Mouse (Mus musculus) limb, embryonic 15.5 days (tissue): Measurements from ENCODE around the gene Cldn11. TPM values are rescaled to one million over a fixed set of nuclear protein-coding genes. Genes with fewer than 3 reads are reported as not detected.
"Not testable (repeated sequence)": the region's sequence is repeated elsewhere in the genome, so short reads cannot be mapped to it uniquely, and the experiment has no call there.

Experiments used
- ATAC-seq: fragments of 200-750 bp; cut with Nextera tagmentation; 2 replicates; pipeline ENCODE4 v1.8.0; 2017; ENCODE audit warnings: low read depth, moderate TSS enrichment; ENCODE audit not compliant: insufficient number of reproducible peaks, low FRiP score, low TSS enrichment
- H3K27ac ChIP-seq: fragments of 300-500 bp; sonication (generic); 2 replicates; pipeline ENCODE4 v1.5.1; 2015; ENCODE audit warnings: moderate library complexity, mild to moderate bottlenecking, inconsistent platforms
- H3K27me3 ChIP-seq: fragments of 300-500 bp; sonication (generic); 2 replicates; pipeline ENCODE4 v1.6.1; 2015; ENCODE audit warnings: inconsistent platforms
- H3K36me3 ChIP-seq: fragments of 300-500 bp; sonication (generic); 2 replicates; pipeline ENCODE4 v1.6.1; 2015; ENCODE audit warnings: inconsistent platforms
- H3K4me1 ChIP-seq: fragments of 300-500 bp; sonication (generic); 2 replicates; pipeline ENCODE4 v1.6.1; 2015; ENCODE audit warnings: inconsistent platforms
- H3K4me2 ChIP-seq: fragments of 300-500 bp; sonication (generic); 2 replicates; pipeline ENCODE4 v1.6.1; 2015; ENCODE audit warnings: mild to moderate bottlenecking, inconsistent platforms
- H3K4me3 ChIP-seq: fragments of 300-500 bp; sonication (generic); 2 replicates; pipeline ENCODE4 v1.5.1; 2015; ENCODE audit warnings: mild to moderate bottlenecking, inconsistent platforms
- H3K9ac ChIP-seq: fragments of 300-500 bp; sonication (generic); 2 replicates; pipeline ENCODE4 v1.6.1; 2015; ENCODE audit warnings: inconsistent platforms
- H3K9me3 ChIP-seq: fragments of 300-500 bp; sonication (generic); 2 replicates; pipeline ENCODE4 v1.6.1; 2016; ENCODE audit warnings: inconsistent platforms
- WGBS: fragments of 180-500 bp; shearing (Covaris S2); methylation state at CpG from one replicate; pipeline ENCODE4 v1.1.7; 2015; 5-methylcytosine and 5-hydroxymethylcytosine counted together
- polyA plus RNA-seq: library from polyadenylated mRNA; unstranded; fragments of >200 nt; fragmentation: Nextera tagmentation; extraction: Ambion mirVana; gene quantifications from 2 replicates; pipeline ENCODE4 v1.2.1, GENCODE M21; 2015

The Cldn11 gene
- polyA plus RNA-seq, 1 experiment from 2014 or later = 8.7 TPM

DNA sequence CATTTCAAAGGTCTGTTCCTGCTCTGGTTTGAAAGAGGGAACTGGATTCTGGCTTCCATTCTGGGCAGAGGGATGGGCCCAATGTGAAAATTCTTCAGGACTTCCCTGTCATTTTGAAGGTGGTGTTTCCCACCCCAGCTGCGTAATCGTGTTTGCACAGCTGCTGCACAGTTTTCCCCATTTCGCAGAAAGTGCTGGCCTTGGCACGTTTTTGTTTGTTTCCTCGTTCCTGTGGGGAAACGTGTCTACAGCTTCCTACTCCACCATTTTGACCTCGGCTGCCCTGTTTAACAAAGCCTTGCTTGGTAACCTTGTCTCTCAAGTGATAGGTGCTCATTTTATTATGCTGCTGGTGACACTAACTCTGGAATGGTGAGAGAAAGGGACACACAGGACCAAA, 15.0 kb upstream of the Cldn11 start:
- Histone ChIP-seq H3K4me2 (no peak overlapping the region), H3K27me3 (no peaks in the 10 kb centered on the region), H3K4me3 (no peak overlapping the region), H3K27ac (no peak overlapping the region), H3K4me1 (no peaks in the 10 kb centered on the region), H3K9ac (no peak overlapping the region), H3K9me3 (no peaks in the 10 kb centered on the region), H3K36me3 (no peaks in the 10 kb centered on the region)
- ATAC-seq = no peak
- 52% methylated on average over 7 of the region's 7 CpGs for WGBS

DNA sequence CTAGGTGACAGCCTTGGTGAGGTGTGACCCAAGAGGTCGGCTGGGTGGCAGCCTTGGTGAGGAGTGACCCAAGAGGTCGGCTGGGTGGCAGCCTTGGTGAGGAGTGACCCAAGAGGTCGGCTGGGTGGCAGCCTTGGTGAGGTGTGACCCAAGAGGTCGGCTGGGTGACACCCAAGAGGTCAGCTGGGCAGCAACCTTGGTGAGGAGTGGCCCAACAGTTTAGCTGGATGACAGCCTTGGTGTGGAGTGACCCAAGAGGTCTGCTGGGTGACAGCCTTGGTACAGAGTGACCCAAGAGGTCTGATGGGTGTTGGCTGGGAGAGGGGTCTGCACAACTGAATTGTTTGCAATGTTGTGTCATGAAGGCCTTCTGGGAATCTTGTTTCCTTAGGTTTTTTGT, 13.1 kb upstream of the Cldn11 start:
- WGBS = 63% methylated on average over 4 of the region's 4 CpGs
- H3K36me3 ChIP-seq, H3K4me2 ChIP-seq: not testable (repeated sequence)

GRCm38 (mm10) chr3:31138454-31139424, 11.0 kb upstream of the Cldn11 start:
- H3K36me3 ChIP-seq = no peaks in the 10 kb centered on the region
- H3K4me3 ChIP-seq = no peak overlapping the region
- H3K9me3 ChIP-seq = no peaks in the 10 kb centered on the region
- H3K4me2 ChIP-seq = no peak overlapping the region
- H3K9ac ChIP-seq = no peak overlapping the region
- no peak overlapping the region for H3K27ac ChIP-seq
- 58% methylated on average over 13 of the region's 13 CpGs for WGBS
- H3K27me3 ChIP-seq = no peaks in the 10 kb centered on the region
- no peaks in the 10 kb centered on the region for H3K4me1 ChIP-seq
- ATAC-seq = no peak

More for the DNA sequence above, 13.1 kb upstream of the Cldn11 start:
- H3K4me1 ChIP-seq, H3K9ac ChIP-seq, H3K27me3 ChIP-seq, ATAC-seq, H3K9me3 ChIP-seq, H3K4me3 ChIP-seq, H3K27ac ChIP-seq: not testable (repeated sequence)

DNA sequence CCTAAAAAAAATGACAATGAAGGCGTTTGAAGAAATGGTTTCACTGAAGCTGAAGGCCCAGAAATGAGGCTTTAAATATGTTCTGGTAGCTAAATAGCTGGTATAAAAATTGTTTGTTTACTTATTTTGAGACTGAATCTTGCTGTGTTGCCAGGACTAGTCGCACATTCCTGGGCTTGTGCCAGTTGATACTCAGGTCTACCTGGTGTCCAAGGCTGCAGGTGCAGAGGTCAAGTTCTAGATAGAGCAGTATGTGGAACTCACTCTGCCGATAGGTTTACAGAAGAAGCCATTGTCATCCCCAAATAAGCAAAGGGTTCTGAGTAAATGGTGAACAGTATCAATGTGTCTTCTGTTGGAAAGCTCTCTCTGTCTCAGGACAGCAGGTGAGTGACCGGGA, 8.1 kb upstream of the Cldn11 start:
- no peak for ATAC-seq
- no peaks in the 10 kb centered on the region for H3K27me3 ChIP-seq
- H3K27ac ChIP-seq = no peak overlapping the region
- no peak overlapping the region for H3K4me3 ChIP-seq
- no peak overlapping the region for H3K4me2 ChIP-seq
- H3K9me3 ChIP-seq = no peaks in the 10 kb centered on the region
- peaks cover 4% of the 10 kb centered on the region; the same call in 1 of the 2 replicates for H3K4me1 ChIP-seq
- WGBS = 82% methylated on average over 4 of the region's 4 CpGs
- H3K36me3 ChIP-seq = no peaks in the 10 kb centered on the region
- no peak overlapping the region for H3K9ac ChIP-seq

DNA sequence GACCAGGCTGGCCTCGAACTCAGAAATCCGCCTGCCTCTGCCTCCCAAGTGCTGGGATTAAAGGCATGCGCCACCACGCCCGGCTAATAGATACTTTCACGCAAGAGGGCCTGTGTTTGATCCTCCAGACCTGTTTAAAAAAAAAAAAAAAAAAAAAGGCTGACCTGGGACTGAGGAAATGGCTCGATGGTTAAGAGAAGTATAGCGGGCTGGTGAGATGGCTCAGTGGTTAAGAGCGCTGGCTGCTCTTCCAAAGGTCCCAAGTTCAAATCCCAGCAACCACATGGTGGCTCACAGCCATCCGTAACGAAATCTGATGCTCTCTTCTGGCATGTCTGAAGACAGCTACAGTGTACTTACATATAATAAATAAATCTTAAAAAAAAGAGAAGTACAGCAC, 4.5 kb upstream of the Cldn11 start:
- H3K4me2 ChIP-seq = not testable (repeated sequence)

GRCm38 (mm10) chr3:31145641-31146290, 4.0 kb upstream of the Cldn11 start:
- Histone ChIP-seq H3K9ac (no peak overlapping the region), H3K27me3 (peaks cover 12% of the 10 kb centered on the region; the same call in 1 of the 2 replicates), H3K36me3 (no peaks in the 10 kb centered on the region), H3K9me3 (no peaks in the 10 kb centered on the region), H3K4me3 (no peak overlapping the region), H3K4me1 (peaks cover 14% of the 10 kb centered on the region), H3K27ac (no peak overlapping the region), H3K4me2 (peak overlapping the region; percentile 20; the same call in 1 of the 2 replicates)
- ATAC-seq = no peak
- 11% methylated on average over 14 of the region's 14 CpGs for WGBS

More for the DNA sequence above, 4.5 kb upstream of the Cldn11 start:
- not testable (repeated sequence) for ATAC-seq, H3K4me3 ChIP-seq, H3K27ac ChIP-seq, H3K9ac ChIP-seq, H3K36me3 ChIP-seq, H3K9me3 ChIP-seq
- peaks cover 13% of the 10 kb centered on the region for H3K4me1 ChIP-seq
- 80% methylated on average over 11 of the region's 11 CpGs for WGBS
- H3K27me3 ChIP-seq = 0 out of 2 replicates have a peak, but pooled peaks cover 11% of the 10 kb centered on the region

DNA sequence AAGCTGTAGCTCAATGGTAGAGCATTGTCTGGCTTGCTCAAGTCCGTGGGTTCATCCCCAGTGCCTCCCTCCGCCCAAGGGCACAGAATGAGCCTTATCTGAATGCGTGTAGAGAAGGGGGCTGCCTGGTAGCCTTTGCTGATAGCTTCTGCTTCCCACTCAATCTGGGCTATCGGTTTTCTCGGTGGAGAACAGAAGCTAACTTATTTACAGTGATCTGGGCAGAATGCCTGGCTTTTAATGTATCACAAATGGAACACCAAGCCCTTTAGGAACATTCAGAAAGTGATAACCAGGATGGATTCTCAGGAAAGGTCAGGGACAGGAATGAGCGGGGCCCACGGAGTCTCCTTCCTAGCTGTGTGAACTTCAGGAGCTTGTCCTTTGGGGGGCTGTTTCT, 1.1 kb upstream of the Cldn11 start:
- 76% methylated on average over 7 of the region's 7 CpGs for WGBS
- Histone ChIP-seq H3K36me3 (no peaks in the 10 kb centered on the region), H3K9ac (no peak overlapping the region), H3K27ac (no peak overlapping the region), H3K27me3 (peaks cover 12% of the 10 kb centered on the region; the same call in 1 of the 2 replicates), H3K4me3 (no peak overlapping the region), H3K9me3 (no peaks in the 10 kb centered on the region), H3K4me1 (peaks cover 21% of the 10 kb centered on the region), H3K4me2 (no peak overlapping the region)
- no peak for ATAC-seq

DNA sequence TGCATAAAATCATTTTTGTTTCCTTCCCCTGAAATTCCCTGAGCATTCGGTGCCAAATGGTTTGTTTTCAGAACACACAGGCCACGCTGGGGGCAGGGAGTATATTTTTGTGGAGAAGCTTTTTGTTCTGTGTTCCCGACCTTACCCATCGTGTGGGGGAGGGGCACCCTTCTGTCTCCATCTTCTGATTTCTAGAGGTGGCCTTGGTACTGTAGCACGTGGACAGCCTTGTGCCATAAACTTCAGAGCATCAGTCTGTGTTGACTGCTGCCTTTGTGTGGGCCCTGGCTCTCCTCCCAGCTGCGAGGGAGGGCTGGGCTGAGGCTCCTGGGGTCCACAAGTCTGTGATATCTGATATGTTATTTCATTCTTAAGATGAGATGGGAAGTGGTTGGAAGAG, 2.4 kb downstream of the Cldn11 start:
- Histone ChIP-seq H3K4me2 (no peak overlapping the region), H3K9ac (no peak overlapping the region), H3K27me3 (peaks cover 12% of the 10 kb centered on the region; the same call in 1 of the 2 replicates), H3K4me3 (no peak overlapping the region), H3K9me3 (no peaks in the 10 kb centered on the region), H3K4me1 (peaks cover 24% of the 10 kb centered on the region), H3K27ac (no peak overlapping the region), H3K36me3 (no peaks in the 10 kb centered on the region)
- ATAC-seq = no peak
- 49% methylated on average over 6 of the region's 6 CpGs for WGBS

DNA sequence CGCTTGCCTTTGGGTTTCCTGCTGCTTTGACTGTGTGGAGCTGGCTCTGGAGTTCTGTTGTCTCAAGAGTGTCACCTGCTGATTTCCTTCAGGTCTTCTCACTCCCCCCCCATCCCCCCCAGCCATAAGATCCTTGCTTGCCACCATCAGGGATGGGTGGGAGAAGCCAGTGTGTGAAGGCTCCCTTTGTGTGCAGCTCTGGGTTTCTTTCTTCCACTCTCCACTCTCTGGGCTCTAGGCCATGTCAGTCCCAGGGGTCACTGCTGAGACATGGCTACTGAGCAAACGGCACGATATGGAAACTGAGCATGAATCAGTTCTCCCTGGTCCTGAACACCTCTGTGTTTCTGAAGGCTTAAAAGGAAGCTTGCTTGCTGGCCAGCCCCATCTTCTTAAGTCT, 6.4 kb downstream of the Cldn11 start:
- H3K4me2 ChIP-seq = no peak overlapping the region
- no peaks in the 10 kb centered on the region for H3K27me3 ChIP-seq
- no peak for ATAC-seq
- peaks cover 17% of the 10 kb centered on the region for H3K4me1 ChIP-seq
- no peak overlapping the region for H3K27ac ChIP-seq
- no peak overlapping the region for H3K4me3 ChIP-seq
- H3K36me3 ChIP-seq = no peaks in the 10 kb centered on the region
- 35% methylated on average over 3 of the region's 3 CpGs for WGBS
- no peak overlapping the region for H3K9ac ChIP-seq
- H3K9me3 ChIP-seq = no peaks in the 10 kb centered on the region

- no peak for ATAC-seq
- peaks cover 10% of the 10 kb centered on the region; the same call in 1 of the 2 replicates for H3K4me1 ChIP-seq
- H3K36me3 ChIP-seq = no peaks in the 10 kb centered on the region
- H3K4me2 ChIP-seq = no peak overlapping the region
- H3K27me3 ChIP-seq = no peaks in the 10 kb centered on the region
- no peak overlapping the region for H3K9ac ChIP-seq
- no peak overlapping the region for H3K27ac ChIP-seq
- H3K4me3 ChIP-seq = no peak overlapping the region
- H3K9me3 ChIP-seq = no peaks in the 10 kb centered on the region
- 51% methylated on average over 15 of the region's 15 CpGs for WGBS
Measured at GRCm38 (mm10) chr3:31157776-31158175, 8.1 kb downstream of the Cldn11 start.

- ATAC-seq = no peak
- H3K4me2 ChIP-seq = no peak overlapping the region
- no peak overlapping the region for H3K9ac ChIP-seq
- no peak overlapping the region for H3K27ac ChIP-seq
- H3K27me3 ChIP-seq = no peaks in the 10 kb centered on the region
- peaks cover 12% of the 10 kb centered on the region; the same call in 1 of the 2 replicates for H3K4me1 ChIP-seq
- WGBS = 51% methylated on average over 10 of the region's 10 CpGs
- no peak overlapping the region for H3K4me3 ChIP-seq
- H3K36me3 ChIP-seq = no peaks in the 10 kb centered on the region
- H3K9me3 ChIP-seq = no peaks in the 10 kb centered on the region
Measured at GRCm38 (mm10) chr3:31160046-31160445, 10.3 kb downstream of the Cldn11 start.

- H3K9ac ChIP-seq = no peak overlapping the region
- H3K4me3 ChIP-seq = no peak overlapping the region
- no peaks in the 10 kb centered on the region for H3K36me3 ChIP-seq
- no peak for ATAC-seq
- 52% methylated on average over 6 of the region's 6 CpGs for WGBS
- H3K27me3 ChIP-seq = no peaks in the 10 kb centered on the region
- no peak overlapping the region for H3K4me2 ChIP-seq
- 0 out of 2 replicates have a peak, but pooled peaks cover 8% of the 10 kb centered on the region for H3K4me1 ChIP-seq
- no peak overlapping the region for H3K27ac ChIP-seq
- no peaks in the 10 kb centered on the region for H3K9me3 ChIP-seq
Measured at GRCm38 (mm10) chr3:31161336-31161735, 11.6 kb downstream of the Cldn11 start.
